Mouse (Mus musculus): Measurements from ENCODE around the gene Tma16.

The Tma16 gene

GRCm38 (mm10) chr8:66433577-66433976 is 52.8 kb downstream of the Tma16 start:
- in situ Hi-C loops (cut with MboI, MseI), result loop anchor here in 1 of 2 experiments (25.0 kb wide), 1 partner anchor 1421 kb away; the partner anchor contains the start of genes Trim60 and Trim61

- in situ Hi-C loops (cut with MboI, MseI), result loop anchor here in 1 of 2 experiments (25.0 kb wide), 1 partner anchor 1418 kb away; the partner anchor contains the start of genes Trim60 and Trim61
These were observed 55.7 kb downstream of the Tma16 start for GRCm38 (mm10) chr8:66430639-66431038.
